Mouse (Mus musculus) left cerebral cortex, adult 9 months (tissue): ENCODE data around the gene Gm28043.
A peak's percentile ranks its signal among the peaks of the same experiment; 100 is the strongest.

Experiments
- DNase-seq, 2 experiments: peaks; one replicate each; pipeline ENCODE4 v3.0.0; 2022; ENCODE audit warnings: low spot score in 2 of 2

The Gm28043 gene

DNA sequence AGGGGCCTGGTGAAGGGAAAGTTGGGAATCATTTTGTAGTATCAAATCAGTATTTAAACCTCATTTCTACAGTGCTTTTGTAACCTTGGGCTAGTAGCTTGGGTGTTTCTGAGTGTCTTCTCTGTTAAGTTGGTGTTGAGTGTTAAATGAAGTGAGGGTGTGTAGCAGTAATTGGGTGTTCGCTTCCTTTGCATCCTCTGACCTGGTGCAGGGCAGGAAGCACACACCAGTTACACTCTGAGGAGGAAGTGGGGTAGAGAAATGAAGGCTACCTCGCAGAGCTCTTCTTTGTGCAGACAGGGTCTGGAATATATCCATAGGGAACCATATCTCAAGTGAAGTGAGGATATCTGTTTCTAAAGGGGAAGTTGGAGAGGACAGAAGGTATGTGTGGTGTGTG, 66.2 kb downstream of the Gm28043 start:
- no peak for DNase-seq

DNA sequence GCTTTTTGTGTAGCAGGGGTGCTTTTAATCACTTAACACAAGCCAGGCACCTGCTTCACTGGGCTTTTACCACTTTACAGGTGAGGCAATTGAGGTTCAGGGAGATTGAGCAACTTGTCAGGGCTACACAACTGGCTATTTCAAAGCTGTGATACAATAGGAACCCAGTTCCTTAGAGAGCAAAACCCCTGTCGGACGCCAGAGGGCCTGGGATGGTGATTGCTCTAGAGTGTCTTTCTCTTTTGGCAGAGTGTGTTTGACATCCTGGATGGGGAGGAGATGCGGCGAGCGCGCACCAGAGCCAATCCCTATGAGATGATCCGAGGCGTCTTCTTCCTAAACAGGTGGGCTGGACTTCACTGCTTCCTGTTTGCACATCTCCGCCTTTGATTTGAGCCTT, 67.0 kb downstream of the Gm28043 start:
- no peak for DNase-seq

DNA sequence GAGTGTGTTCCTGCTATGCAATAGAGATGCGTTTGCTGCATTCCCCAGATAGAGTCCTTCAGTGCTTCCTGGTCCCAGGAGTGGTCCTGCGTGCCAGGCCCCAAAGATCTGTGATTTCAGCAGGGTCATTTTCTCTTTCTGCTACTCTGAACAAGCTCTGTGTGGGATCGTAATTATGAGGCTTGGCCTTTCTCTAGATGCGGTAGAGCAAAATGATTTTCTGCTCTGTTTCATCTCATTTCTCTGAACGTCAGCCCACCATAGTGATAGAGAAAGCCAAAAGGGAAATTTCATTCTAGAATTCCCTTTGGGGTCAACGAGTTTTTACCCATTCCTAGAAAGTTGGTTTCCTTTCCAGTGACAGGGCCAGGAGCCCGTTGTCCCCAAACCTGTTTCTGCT, 67.6 kb downstream of the Gm28043 start:
- DNase-seq: no peak

DNA sequence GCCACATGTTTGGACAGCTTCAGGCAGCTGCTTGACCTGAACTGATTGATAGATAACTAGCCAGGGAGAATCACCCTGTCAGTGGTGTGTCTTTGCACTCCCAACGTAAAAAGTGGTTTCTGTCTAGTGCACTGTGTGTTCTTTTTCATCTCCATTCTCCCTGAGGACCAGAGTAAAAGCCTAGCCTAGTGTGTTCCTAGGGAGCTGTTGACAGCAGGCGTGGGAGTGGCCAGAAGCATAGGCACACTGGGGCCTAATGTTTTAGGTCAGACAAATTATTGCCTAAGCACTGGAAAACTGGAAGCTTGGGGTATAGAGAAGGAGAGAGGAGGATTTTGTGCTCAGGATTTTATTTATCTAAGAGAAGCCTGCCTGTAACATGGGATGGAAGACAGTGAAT, 68.5 kb downstream of the Gm28043 start:
- DNase-seq: no peak

DNA sequence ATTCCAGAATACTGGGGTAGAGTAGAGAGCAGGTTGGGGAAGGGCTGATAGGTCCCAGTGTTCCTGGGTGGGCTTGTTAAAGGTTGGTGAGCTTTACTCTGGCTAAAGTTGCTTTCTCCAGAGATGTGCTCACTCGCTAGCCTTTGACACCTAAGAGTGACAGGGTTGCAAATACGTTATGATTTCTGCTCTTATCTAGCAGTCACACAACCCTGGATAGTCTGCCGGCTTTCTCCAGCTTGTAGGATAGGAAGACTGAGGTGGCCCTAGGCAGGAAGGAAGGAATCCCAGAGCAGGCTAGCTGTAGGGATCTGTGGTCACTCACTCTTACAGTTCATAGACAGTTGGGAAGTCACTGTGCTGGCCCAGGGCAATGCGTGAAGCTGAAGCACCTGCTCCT, 69.6 kb downstream of the Gm28043 start:
- DNase-seq: no peak

DNA sequence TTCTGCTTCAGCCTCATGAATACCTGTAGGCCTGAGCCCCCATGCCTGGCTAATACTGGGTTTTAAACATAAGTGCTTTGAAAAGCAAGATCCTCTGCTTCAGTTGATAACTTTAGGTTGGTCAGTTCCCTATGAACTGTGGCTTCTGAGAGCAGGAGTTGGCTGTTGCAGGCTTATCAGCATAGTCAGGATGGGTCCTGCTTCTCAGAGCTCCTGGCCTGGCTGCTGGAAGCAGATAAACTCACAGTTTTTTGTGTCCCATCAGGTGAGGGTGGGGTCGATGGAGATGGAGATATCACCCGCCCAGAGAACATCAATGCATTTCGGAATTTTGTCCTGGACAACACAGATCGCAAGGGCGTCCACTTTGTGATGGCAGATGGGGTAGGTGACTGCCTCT, 72.1 kb downstream of the Gm28043 start:
- DNase-seq: no peak

DNA sequence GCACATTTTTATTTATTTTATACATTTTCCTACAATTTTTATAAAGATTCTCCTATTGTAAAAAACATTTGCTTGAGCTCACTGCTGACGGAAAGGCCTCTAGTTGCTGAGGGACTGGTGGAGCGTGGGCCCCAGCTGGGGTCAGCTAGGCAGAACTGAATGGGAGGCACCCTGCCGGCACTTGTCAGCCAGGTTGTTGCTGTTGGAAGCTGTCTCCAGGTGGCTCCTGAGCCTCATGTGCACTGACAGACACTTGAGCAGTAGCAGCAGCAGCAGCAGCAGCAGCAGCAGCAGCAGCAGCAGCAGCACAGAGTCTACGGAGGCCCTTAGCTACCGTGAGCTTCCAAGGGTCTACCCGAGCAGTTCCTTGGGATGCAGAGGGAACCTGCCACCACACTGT, 72.7 kb downstream of the Gm28043 start:
- no peak for DNase-seq

DNA sequence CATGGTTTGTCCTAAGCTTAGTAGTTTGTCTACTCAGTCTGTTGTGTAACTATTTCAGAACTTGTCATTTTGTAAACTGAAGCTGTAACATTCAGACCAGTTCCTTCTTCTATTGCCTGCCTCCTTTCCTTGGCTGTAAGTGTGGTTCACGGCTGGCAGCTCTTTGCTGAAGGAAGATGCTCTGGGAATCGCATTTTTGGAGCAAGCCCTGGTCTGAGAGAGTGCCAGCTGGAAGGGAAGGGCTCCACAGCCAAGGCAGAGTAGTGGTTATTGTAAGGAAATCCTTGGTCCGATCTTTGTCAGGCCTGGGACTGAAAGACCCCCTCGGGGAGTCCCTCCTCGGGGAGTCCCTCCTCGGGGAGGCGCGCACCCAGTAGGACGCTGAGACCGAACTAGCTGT, 73.9 kb downstream of the Gm28043 start:
- DNase-seq: no peak

DNA sequence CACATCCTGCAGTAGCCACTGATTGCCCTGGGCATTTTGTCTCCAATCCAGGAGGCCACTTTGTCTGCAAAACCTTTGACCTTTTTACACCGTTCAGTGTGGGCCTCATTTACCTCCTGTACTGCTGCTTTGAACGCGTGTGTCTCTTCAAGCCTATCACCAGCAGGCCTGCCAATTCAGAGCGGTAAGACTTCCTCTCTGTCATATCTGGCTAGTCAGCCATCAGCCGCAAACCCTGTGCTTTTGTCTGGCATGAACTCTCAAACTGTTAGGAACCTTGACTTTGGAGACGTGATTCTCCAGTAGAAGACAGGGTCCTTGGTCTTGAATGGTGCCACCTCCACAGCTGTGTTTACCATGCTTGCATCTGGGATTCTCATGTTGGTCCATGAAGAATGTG, 75.6 kb downstream of the Gm28043 start:
- DNase-seq: no peak

DNA sequence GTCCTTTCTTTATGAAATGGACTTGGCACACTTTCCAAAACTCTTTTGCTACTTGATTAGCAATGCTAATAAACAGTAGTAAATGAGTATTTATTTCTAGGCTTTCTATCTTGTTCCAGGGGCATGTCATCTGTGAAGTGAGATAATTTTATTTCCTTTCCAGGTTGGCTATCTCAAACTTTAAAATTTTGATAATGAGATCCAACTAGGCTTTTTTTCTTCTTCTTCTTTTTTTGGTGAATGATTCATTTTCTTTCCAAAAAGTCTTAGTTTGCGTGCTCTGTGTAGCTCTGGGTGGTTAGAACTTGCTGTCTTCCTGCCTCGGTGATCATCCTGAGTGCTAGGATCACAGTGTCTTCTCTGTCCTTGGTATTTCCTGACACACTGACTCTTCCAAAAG, 78.2 kb downstream of the Gm28043 start:
- DNase-seq: no peak

DNA sequence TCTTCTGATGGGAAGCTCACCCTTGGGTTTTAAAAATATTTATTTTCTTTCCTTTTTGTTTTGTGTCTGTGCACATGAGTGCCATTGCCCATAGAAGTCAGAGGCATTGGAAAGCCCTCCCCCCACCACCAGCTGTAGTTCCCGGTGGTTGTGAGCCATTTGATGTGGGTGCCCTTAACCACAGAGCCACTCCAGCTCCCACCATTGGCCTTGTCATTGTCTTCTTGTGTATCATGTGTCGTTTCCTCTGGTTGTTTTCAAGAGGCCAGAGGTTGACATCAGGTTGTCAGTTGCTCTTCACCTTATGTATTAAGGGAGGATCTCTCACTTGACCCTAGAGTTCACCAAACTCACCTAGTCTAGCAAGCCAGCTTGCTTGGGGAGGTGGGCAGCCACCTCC, 78.9 kb downstream of the Gm28043 start:
- no peak for DNase-seq

DNA sequence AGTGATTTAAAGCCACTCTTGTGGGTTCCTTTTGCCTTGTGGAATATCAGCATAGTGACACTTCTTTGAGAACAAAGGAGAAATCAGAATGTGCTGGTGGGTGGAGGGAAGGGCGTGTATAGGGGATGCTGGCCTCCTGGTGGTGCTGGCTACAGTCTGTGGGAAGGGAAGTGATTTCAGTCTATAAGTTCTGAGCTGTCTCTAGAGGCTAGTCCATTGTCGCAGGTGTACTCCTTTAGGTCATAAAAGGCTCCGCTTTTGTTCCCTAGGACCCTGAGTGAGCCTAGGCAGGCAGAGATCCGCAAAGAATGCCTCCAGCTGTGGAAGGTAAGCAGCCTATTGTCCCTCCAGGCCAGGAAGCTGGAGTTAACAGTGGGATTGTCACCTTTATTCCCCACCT, 79.8 kb downstream of the Gm28043 start:
- no peak for DNase-seq

DNA sequence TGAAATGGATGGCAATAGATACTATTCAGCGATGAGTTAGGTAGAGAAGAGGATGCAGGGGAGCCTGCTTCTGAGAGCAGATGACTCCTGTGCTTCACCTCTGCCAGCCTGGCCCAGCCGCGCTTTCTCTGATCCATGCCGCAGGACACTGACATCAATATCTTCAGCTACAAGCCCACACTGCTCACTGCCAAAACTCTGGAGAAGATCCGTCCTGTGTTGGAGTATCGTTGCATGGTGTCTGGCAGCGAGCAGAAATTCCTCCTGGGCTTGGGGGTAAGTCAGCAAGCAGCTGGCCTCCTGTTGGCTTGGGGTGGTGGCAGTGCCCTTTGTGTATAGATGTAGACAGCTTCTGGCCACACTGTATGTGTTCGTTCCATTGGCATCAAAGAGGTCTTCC, 82.3 kb downstream of the Gm28043 start:
- no peak for DNase-seq

DNA sequence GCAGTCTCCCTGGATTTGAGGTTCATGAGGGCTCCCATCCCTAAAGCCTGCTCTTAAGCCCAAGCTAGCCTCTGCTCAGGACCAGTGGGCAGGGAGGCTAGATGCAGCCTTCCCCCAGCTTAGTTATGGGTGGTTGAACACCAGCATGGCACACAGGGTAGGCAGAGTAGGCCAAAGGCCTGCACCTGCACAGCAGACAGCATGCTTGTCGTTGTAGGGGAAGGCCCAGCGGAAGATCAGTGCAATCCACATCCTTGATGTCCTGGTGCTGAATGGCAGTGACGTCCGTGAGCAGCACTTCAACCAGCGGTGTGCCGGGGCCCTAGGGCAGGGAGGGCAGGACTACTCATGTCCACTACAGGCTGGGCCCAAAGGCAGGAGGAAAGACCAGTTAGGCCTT, 83.7 kb downstream of the Gm28043 start:
- no peak for DNase-seq

DNA sequence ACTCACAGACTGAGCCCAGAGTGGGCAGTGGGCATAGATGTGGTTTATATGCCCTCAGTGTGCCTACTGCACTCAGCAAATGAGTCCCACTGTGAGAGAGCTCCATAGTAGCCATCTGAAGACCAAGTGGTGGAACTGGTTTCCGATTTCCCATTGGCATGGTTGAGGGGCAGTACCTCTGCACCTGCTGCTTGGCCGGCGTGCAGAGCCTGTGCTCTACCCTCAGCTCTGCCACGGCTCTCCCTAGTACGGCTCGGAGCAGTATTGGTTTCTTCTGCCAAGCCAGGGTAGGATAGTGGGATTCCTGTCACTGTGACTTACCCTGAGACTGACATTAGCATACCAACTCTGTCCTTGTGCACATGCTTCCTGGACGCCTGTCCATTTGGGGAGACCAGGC, 85.9 kb downstream of the Gm28043 start:
- DNase-seq: no peak

DNA sequence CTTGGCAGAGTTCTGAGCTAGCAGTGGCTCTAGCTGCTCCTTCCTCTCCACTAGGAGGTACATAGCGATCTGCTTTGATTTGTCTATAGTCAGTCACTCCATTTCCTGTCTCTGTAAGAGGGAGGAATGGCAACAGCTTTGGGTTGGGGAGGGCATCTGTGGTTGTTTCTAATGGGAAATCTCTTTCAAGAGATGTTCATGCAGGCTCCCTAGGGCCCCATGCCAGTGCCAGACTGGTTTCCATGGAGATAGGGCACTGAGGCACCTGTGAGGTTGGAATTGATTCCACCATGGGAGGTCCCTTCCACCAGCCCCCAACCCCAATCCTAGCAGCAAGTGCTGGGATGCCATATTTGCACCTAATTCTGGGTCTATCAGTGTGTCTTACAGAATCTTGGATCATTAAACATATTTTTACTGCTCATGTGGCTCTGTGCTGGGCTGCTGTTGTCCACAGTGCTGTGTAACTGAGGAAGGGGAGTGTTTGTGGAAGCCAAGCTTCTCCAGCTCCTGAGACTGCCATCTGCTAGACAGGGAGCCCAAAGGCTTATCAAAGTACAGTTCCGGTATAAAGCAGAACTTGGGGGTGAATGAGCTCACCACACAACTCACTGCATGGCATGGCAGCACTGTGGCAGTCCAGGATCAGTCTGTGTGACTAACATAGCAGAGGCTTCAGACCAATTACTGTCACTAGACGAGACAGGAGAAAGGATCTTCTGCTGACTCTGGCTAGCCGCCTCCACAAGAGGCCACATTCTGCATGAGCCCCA, 88.4 kb downstream of the Gm28043 start:
- no peak for DNase-seq

DNA sequence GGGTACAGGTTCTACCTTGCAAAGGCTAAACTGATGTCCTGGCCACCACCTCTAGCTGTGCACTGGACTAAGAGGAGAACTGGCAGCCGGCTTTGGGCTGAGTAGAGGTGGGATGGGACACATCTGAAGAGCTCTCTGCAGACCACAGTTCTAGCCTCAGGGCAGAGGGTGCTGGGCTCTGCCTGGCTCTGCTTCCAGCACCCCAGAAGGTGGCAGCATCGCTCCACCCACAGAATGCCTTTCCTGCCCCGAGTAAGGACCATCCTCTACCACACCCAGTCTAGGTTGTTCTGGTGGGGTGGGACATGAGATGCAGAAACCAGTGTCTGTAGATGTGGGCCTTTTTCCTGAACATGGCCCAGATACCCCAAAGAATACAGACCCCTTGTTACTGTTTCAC, 90.1 kb downstream of the Gm28043 start:
- DNase-seq: peak in 1 of 2 experiments; percentile 41

DNA sequence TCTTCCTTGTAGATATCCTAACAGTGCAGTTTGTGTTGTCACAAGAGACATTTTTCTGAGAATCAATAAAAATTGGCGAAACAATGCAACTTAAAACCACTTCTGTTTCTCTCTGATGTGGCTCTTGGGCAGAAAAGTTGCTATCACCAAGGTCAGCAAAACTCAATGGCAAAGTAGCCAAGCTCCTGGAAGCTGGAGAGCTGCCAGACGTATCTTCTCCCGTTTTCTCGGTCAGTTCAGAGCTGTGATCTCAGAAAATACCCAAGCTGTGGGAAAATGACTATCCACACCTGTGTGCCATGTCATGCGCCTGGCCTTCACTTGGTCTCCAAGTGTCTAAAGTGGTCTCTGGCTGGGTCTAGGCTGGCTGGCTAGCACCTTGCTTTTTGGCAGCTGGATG, 91.2 kb downstream of the Gm28043 start:
- DNase-seq: no peak

DNA sequence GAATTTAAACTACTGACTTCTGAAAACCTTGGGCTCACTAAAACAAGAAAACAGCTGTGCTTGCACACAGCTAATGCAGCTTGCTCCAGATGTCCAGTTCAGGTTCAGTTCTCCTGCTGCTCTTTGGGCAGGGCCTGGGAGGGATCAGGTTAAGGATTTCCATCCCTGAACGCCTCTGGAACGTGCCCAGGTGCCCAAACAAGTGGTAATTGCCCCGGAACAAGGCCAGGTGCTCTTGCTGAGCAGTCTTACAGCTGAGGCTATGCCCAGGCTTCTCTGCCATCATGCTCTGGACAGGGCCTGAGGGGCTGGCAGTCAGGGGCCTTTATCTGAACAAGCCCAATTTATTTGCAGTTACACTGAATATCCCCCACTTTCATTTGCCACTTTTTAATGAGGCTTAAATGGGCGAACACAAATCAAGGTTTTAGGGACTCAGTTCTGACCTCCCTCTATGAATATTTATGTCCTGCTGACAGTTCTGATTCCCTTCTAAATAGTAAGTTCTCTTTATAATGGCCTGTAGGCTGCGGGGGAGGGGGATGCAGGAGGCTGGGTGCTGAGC, 92.4 kb downstream of the Gm28043 start:
- no peak for DNase-seq

DNA sequence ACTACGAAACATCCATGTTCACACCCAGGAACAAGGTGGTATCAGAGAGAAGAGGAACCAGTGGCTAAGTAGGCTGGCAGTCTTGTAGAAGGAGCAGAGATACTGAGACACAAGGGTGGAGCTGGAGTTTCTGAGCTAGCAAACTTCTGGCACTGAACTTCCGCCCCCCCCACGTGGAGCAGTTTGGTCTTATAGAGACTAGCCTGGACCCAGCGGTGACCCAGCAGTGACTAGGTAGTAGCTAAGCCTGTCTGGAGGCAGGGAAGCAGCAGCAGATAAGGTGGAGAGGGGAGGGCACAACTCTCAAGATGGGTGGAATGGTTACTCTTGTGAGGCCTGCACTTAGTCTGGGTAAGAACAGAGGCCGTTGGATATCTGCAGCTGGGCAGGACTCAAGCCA, 94.1 kb downstream of the Gm28043 start:
- no peak for DNase-seq

DNA sequence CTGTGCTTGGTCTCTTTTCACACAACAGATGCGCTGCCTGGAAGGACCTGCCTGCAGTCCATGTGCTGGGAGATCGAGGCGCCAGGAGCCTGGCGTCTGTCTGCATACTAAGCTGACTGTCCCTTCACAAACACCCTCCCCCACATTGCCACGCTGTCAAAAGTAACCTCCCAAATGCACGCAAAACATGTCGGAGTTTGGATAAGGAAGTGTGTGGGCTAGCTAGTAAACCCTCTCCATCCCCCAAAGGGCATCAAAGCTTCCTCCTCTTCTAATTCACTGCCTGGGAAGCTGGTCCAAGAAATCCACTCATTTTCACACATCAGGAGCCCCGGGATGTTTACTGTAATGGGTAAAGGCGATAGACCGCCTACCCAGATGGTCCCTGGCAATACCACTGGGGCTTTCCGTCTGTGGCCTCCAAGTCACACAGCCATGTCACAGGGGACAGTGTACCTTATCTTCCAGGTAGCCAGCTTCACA, 95.9 kb downstream of the Gm28043 start:
- DNase-seq: peak in 1 of 2 experiments; percentile 50

DNA sequence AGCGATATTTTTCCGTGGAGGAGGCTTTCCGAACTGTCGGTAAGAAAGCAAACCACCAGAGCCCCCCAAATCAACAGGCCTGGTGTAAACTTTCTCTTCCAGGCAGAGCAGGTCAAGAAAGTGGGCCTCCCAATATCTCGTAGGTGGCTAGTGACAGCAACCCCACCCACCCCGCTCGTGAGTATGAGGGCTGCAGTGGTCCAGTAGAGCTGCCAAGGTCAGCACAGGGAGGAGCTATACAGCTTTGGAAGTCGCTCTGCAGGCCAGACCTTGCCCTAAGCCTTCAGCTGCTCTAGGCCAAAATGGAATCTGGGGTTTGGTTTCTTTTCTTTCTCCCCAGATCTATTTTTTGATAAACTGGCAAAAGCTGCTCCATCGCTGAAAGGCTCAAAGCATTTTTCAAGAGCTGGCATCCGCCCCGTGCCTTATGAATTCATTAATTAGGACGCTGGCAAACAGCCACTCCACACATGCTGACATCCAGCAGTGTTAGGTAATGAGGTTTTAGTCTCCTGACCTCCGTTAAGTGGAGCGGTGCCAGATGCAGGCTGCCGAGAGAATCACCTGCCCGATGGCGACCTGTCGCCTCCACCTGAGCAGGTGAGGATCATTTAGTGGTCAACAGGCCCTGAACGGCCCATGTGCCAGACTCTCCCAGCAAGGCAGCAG, 96.5 kb downstream of the Gm28043 start:
- DNase-seq: no peak

DNA sequence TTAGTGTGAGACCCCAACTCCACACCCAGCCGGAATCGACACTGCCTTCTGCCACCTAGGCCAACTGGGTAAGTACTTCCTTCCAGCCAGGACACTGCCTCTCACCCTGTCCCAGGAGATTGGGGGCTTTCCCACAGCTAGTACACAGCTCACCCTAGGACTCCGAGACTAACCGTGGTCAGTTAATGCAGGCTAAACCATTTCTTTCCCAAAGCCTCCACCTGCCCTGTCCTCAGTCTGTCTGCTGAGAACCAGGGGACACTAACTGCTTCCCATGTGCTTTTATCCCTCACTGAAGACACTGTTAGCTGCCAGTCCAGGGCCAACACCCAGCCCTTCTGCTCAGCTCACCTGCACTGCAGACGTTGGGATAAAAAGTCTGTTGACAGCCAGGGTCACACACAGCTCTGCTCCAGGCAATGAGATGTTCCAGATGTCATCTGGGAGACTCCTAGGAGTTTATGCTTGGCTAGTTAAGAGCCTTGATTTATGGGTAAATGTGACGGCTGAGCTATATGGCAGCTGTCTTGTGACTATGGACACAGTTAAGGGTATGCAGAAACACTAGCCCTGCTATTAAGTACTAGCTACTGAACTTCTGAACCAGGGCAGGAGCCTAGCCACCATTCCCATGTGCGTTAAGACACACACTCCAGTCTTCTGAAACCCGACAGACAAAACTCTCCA, 97.2 kb downstream of the Gm28043 start:
- no peak for DNase-seq
